Mouse (Mus musculus): ENCODE measurements around the gene Oser1.

DNA sequence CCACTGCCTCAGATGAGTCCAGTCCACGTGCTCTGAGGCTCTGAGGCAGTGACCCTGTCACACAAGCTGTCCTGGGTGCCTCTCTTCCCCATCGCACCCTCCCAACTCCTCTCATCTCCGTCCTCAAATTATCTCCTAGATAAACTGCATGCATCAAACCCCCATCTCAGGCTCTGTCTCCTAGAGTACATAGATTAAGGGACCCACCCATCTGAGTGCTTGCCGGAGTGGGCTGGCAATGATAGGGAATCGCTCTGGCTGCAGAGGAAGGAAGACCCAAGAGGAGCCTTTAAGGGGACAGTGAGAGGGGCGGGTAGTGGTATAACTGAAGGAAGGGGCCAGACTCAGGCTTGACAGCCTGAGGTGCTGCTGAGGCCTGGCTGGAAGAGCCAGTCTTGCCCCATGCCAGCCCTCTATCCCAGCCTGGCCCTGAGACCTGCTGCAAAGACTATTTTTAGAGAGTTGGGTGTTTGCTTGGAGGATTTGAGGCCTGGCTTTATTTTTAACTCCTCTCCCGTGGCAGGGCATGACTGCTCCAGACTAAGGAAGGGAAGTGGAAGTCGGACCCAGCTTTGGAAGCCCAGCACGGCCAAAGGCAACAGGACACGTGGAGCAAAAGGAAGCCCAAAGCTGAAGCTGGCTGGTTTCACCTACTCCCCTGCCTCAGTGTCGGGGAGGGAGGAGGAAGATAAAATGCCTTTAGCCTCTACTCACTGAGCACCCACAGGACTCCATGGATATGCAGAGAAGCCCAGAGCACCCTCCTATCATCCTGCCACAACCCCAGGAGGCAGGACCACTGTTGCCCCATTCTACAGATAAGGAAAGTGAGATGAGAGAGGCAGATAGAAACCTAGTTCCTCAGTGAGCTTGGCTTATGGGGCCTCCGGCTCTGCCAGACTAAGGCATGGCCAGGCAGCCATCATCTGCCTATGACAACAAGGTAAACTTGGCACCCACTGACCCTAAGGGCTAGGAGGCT, 61.3 kb downstream of the Oser1 start:
- no peak for TF ChIP-seq GATA1 (IDR thresholded peaks at IDR 0.05; ENCODE audit: borderline replicate concordance, low read length)
- no peak for TF ChIP-seq FLI1 (IDR thresholded peaks at IDR 0.05; ENCODE audit: low read length)

Data from megakaryocyte, embryonic 14.5 days (primary cell).